Mouse (Mus musculus) WW6 (cell line): ENCODE results near the gene Tns2.
"Not testable (repeated sequence)": the region's sequence is repeated elsewhere in the genome, so short reads cannot be mapped to it uniquely, and the experiment has no call there.

ENCODE experiments used
- DNase-seq: peaks from one replicate; pipeline ENCODE4 v3.0.0-alpha.2; 2013; ENCODE audit warnings: low read depth, low spot score

The Tns2 gene

GRCm38 (mm10) chr15:102100161-102100981, at the start of gene Tns2:
Gene Tns2, plus strand, starts transcription at chr15:102100413.
- no peak for DNase-seq

- no peak for DNase-seq
Measured at GRCm38 (mm10) chr15:102051920-102052683, 48.1 kb upstream of the Tns2 start.

GRCm38 (mm10) chr15:102056495-102057174, 43.6 kb upstream of the Tns2 start:
- DNase-seq, result no peak

GRCm38 (mm10) chr15:102065661-102066325, 34.4 kb upstream of the Tns2 start:
- DNase-seq, result peak; percentile 79

- no peak for DNase-seq
Measured at GRCm38 (mm10) chr15:102070476-102071467, 29.4 kb upstream of the Tns2 start.

GRCm38 (mm10) chr15:102072963-102073558, 27.2 kb upstream of the Tns2 start:
- DNase-seq, result no peak

GRCm38 (mm10) chr15:102073559-102074069, 26.6 kb upstream of the Tns2 start, which contains the start of gene Eif4b:
Gene Eif4b, plus strand, starts transcription at chr15:102073773.
- peak; percentile 98 for DNase-seq

GRCm38 (mm10) chr15:102074070-102074731, 26.0 kb upstream of the Tns2 start:
- no peak for DNase-seq

GRCm38 (mm10) chr15:102074876-102075585, 25.2 kb upstream of the Tns2 start:
- DNase-seq, result no peak

GRCm38 (mm10) chr15:102077111-102077677, 23.0 kb upstream of the Tns2 start:
- DNase-seq, result no peak

GRCm38 (mm10) chr15:102079221-102079620, 21.0 kb upstream of the Tns2 start:
- no peak for DNase-seq

- not testable (repeated sequence) for DNase-seq
Measured at GRCm38 (mm10) chr15:102079924-102080323, 20.3 kb upstream of the Tns2 start.

- no peak for DNase-seq
Measured at GRCm38 (mm10) chr15:102080429-102080828, 19.8 kb upstream of the Tns2 start.

- no peak for DNase-seq
Measured at GRCm38 (mm10) chr15:102082148-102082547, 18.1 kb upstream of the Tns2 start.

GRCm38 (mm10) chr15:102083028-102083427, 17.2 kb upstream of the Tns2 start:
- DNase-seq, result no peak

- no peak for DNase-seq
Measured at GRCm38 (mm10) chr15:102089914-102090585, 10.2 kb upstream of the Tns2 start.

GRCm38 (mm10) chr15:102091063-102091679, 9.0 kb upstream of the Tns2 start:
- DNase-seq, result no peak
